Mouse (Mus musculus) frontal cortex, postnatal 25 days (tissue): Measurements from ENCODE around the gene Gm49395.
A peak's percentile ranks its signal among the peaks of the same experiment; 100 is the strongest.

Experiments
- DNase-seq, 2 experiments: peaks; one replicate each; pipeline ENCODE4 v3.0.0; 2022; ENCODE audit warnings: low spot score in 2 of 2

Gene Gm49395

GRCm38 (mm10) chr13:115101355-115102191 lies at the start of gene Gm49395, which contains the start of gene Itga1:
Gene Gm49395, minus strand, starts transcription at chr13:115101921.
Gene Itga1, minus strand, starts transcription at chr13:115101964.
- peak; percentile 11 to 20 for DNase-seq

GRCm38 (mm10) chr13:115150602-115151001 lies 48.9 kb upstream of the Gm49395 start:
- no peak for DNase-seq

GRCm38 (mm10) chr13:115149849-115150248 lies 48.1 kb upstream of the Gm49395 start:
- no peak for DNase-seq

- no peak for DNase-seq
Observed at GRCm38 (mm10) chr13:115143575-115143974, 41.9 kb upstream of the Gm49395 start.

GRCm38 (mm10) chr13:115142066-115142465 lies 40.3 kb upstream of the Gm49395 start:
- DNase-seq = no peak

GRCm38 (mm10) chr13:115138513-115138912 lies 36.8 kb upstream of the Gm49395 start:
- no peak for DNase-seq

GRCm38 (mm10) chr13:115136761-115137160 lies 35.0 kb upstream of the Gm49395 start:
- DNase-seq = no peak

GRCm38 (mm10) chr13:115132435-115132834 lies 30.7 kb upstream of the Gm49395 start:
- no peak for DNase-seq

GRCm38 (mm10) chr13:115131381-115131780 lies 29.7 kb upstream of the Gm49395 start:
- DNase-seq = no peak

GRCm38 (mm10) chr13:115130035-115130434 lies 28.3 kb upstream of the Gm49395 start:
- no peak for DNase-seq

GRCm38 (mm10) chr13:115127826-115128225 lies 26.1 kb upstream of the Gm49395 start:
- DNase-seq = no peak

- no peak for DNase-seq
Observed at GRCm38 (mm10) chr13:115126534-115126933, 24.8 kb upstream of the Gm49395 start.

- DNase-seq = no peak
Observed at GRCm38 (mm10) chr13:115125130-115125529, 23.4 kb upstream of the Gm49395 start.

GRCm38 (mm10) chr13:115124521-115124920 lies 22.8 kb upstream of the Gm49395 start:
- DNase-seq = no peak

- DNase-seq = no peak
Observed at GRCm38 (mm10) chr13:115118756-115119155, 17.0 kb upstream of the Gm49395 start.

GRCm38 (mm10) chr13:115118195-115118594 lies 16.5 kb upstream of the Gm49395 start:
- DNase-seq = no peak

GRCm38 (mm10) chr13:115116930-115117621 lies 15.4 kb upstream of the Gm49395 start:
- no peak for DNase-seq

- no peak for DNase-seq
Observed at GRCm38 (mm10) chr13:115109628-115110027, 7.9 kb upstream of the Gm49395 start.

- no peak for DNase-seq
Observed at GRCm38 (mm10) chr13:115107436-115107835, 5.7 kb upstream of the Gm49395 start.

GRCm38 (mm10) chr13:115106183-115106582 lies 4.5 kb upstream of the Gm49395 start:
- DNase-seq = no peak

GRCm38 (mm10) chr13:115102754-115103153 lies 1.0 kb upstream of the Gm49395 start:
- DNase-seq = no peak

- DNase-seq = no peak
Observed at GRCm38 (mm10) chr13:115100381-115101177, 1.1 kb downstream of the Gm49395 start.
